Mouse (Mus musculus) limb, embryonic 15.5 days (tissue): ENCODE measurements around the gene Fgfr4. TPM values are rescaled to one million over a fixed set of nuclear protein-coding genes. Genes with fewer than 3 reads are reported as not detected.

Source experiments
- ATAC-seq: fragments of 200-750 bp; cut with Nextera tagmentation; 2 replicates; pipeline ENCODE4 v1.8.0; 2017; ENCODE audit warnings: low read depth, moderate TSS enrichment; ENCODE audit not compliant: insufficient number of reproducible peaks, low FRiP score, low TSS enrichment
- H3K27ac ChIP-seq: fragments of 300-500 bp; sonication (generic); 2 replicates; pipeline ENCODE4 v1.5.1; 2015; ENCODE audit warnings: moderate library complexity, mild to moderate bottlenecking, inconsistent platforms
- H3K27me3 ChIP-seq: fragments of 300-500 bp; sonication (generic); 2 replicates; pipeline ENCODE4 v1.6.1; 2015; ENCODE audit warnings: inconsistent platforms
- H3K36me3 ChIP-seq: fragments of 300-500 bp; sonication (generic); 2 replicates; pipeline ENCODE4 v1.6.1; 2015; ENCODE audit warnings: inconsistent platforms
- H3K4me1 ChIP-seq: fragments of 300-500 bp; sonication (generic); 2 replicates; pipeline ENCODE4 v1.6.1; 2015; ENCODE audit warnings: inconsistent platforms
- H3K4me2 ChIP-seq: fragments of 300-500 bp; sonication (generic); 2 replicates; pipeline ENCODE4 v1.6.1; 2015; ENCODE audit warnings: mild to moderate bottlenecking, inconsistent platforms
- H3K4me3 ChIP-seq: fragments of 300-500 bp; sonication (generic); 2 replicates; pipeline ENCODE4 v1.5.1; 2015; ENCODE audit warnings: mild to moderate bottlenecking, inconsistent platforms
- H3K9ac ChIP-seq: fragments of 300-500 bp; sonication (generic); 2 replicates; pipeline ENCODE4 v1.6.1; 2015; ENCODE audit warnings: inconsistent platforms
- H3K9me3 ChIP-seq: fragments of 300-500 bp; sonication (generic); 2 replicates; pipeline ENCODE4 v1.6.1; 2016; ENCODE audit warnings: inconsistent platforms
- WGBS: fragments of 180-500 bp; shearing (Covaris S2); methylation state at CpG from one replicate; pipeline ENCODE4 v1.1.7; 2015; 5-methylcytosine and 5-hydroxymethylcytosine counted together
- polyA plus RNA-seq: library from polyadenylated mRNA; unstranded; fragments of >200 nt; fragmentation: Nextera tagmentation; extraction: Ambion mirVana; gene quantifications from 2 replicates; pipeline ENCODE4 v1.2.1, GENCODE M21; 2015

Gene Fgfr4
- polyA plus RNA-seq, 1 experiment from 2014 or later, result 8.2 TPM

GRCm38 (mm10) chr13:55212361-55213137 lies 60.1 kb downstream of the Fgfr4 start:
- peaks cover 49% of the 10 kb centered on the region for H3K4me1 ChIP-seq
- no peaks in the 10 kb centered on the region for H3K9me3 ChIP-seq
- 0% methylated on average over 55 of the region's 58 CpGs for WGBS
- H3K4me3 ChIP-seq, result peak overlapping the region; percentile 74
- peak overlapping the region; percentile 86 for H3K4me2 ChIP-seq
- ATAC-seq, result no peak
- peak overlapping the region; percentile 89 for H3K9ac ChIP-seq
- H3K27ac ChIP-seq, result peak overlapping the region; percentile 99
- H3K36me3 ChIP-seq, result peaks cover 33% of the 10 kb centered on the region
- no peaks in the 10 kb centered on the region for H3K27me3 ChIP-seq

DNA sequence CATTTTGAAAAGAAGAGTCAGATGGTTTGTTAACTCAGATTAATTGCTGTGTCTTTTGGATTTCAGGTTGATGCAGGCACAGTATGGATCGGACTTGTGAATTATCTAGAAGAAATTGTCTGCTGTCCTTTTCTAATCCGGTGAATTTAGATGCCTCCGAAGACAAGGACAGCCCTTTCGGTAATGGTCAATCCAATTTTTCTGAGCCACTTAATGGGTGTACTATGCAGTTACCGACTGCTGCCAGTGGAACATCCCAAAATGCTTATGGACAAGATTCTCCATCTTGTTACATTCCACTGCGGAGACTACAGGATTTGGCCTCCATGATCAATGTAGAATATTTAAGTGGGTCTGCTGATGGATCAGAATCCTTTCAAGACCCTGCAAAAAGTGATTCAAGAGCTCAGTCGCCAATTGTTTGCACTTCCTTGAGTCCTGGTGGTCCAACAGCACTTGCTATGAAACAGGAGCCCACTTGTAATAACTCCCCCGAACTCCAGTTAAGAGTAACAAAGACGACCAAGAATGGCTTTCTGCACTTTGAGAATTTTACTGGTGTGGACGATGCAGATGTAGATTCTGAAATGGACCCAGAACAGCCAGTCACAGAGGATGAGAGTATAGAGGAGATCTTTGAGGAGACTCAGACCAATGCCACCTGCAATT lies 60.8 kb downstream of the Fgfr4 start:
- Histone ChIP-seq H3K36me3 (peaks cover 35% of the 10 kb centered on the region), H3K9me3 (no peaks in the 10 kb centered on the region), H3K4me2 (peak overlapping the region; percentile 86), H3K27ac (peak overlapping the region; percentile 99), H3K9ac (peak overlapping the region; percentile 89), H3K27me3 (no peaks in the 10 kb centered on the region), H3K4me3 (peak overlapping the region; percentile 74), H3K4me1 (peaks cover 55% of the 10 kb centered on the region)
- no peak for ATAC-seq
- WGBS, result 57% methylated on average over 10 of the region's 10 CpGs

Other genes with a start within 250 kb of the Fgfr4 start
- 0.99 and 2.3 TPM in 2 replicates for gene Unc5a, start 203.2 kb upstream of the Fgfr4 start, polyA plus RNA-seq
- gene Hk3, start 131.3 kb upstream of the Fgfr4 start, polyA plus RNA-seq, result 1.5 and 1.9 TPM in 2 replicates
- 24.5 and 25.3 TPM in 2 replicates for gene Uimc1, start 52.3 kb upstream of the Fgfr4 start, polyA plus RNA-seq
- 22.2 and 26.0 TPM in 2 replicates for gene Zfp346, start 47.3 kb upstream of the Fgfr4 start, polyA plus RNA-seq
- gene Gm17617, start 19.1 kb upstream of the Fgfr4 start, polyA plus RNA-seq, result not detected in 2 replicates
- 52.4 and 55.8 TPM in 2 replicates for gene Nsd1, start 57.1 kb downstream of the Fgfr4 start, polyA plus RNA-seq
- gene Prelid1, start 167.9 kb downstream of the Fgfr4 start, polyA plus RNA-seq, result 427 and 446 TPM in 2 replicates
- 110 and 119 TPM in 2 replicates for gene Rab24, start 169.3 kb downstream of the Fgfr4 start, polyA plus RNA-seq
- 43.8 and 46.2 TPM in 2 replicates for gene Mxd3, start 177.2 kb downstream of the Fgfr4 start, polyA plus RNA-seq
- gene Lman2, start 210.1 kb downstream of the Fgfr4 start, polyA plus RNA-seq, result 104 and 109 TPM in 2 replicates
- 1.4 and 2.4 TPM in 2 replicates for gene Rgs14, start 217.1 kb downstream of the Fgfr4 start, polyA plus RNA-seq
- gene Slc34a1, start 245.5 kb downstream of the Fgfr4 start, polyA plus RNA-seq, result 0.20 TPM in 1 of 2 replicates, not detected in the other